Mouse (Mus musculus) heart, postnatal 10 days (tissue): ENCODE measurements around the gene Fn1. TPM values are rescaled to one million over a fixed set of nuclear protein-coding genes. Genes with fewer than 3 reads are reported as not detected.

Source experiments
- DNase-seq, 2 experiments: peaks; one replicate each; pipeline ENCODE4 v3.0.0; 2021
- intact Hi-C: fragments of 180-260 bp; cut with DNase I; formaldehyde crosslinking; loops from one replicate; pipeline ENCODE4 v1.15.1; 2025
- total RNA-seq, 2 experiments: library from RNA; stranded (reverse); gene quantifications; 2 replicates each; pipeline ENCODE4 v1.2.3; 2021

The Fn1 gene
- total RNA-seq, 2 experiments from 2014 or later: 342 to 377 TPM

DNA sequence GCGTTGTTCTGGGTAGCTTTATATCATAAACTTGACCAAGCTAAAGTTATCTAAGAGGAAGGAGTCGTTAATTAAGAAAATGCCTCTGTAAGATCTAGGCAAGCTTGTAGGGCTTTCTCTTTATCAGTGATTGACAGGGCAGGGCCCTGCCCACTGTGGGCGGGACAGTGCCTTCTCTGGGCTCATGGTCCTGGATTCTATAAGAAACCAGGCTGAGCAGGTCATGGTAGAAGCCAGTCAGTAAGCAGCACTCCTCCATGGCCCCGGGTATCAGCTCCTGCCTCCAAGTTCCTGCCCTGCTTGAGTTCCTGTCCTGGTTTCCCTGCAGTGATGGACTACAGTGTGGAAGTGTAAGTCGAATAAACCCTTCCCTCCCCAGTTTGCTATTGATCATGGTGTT, 43.1 kb downstream of the Fn1 start:
- no peak for DNase-seq
- intact Hi-C loops: no loop called here

DNA sequence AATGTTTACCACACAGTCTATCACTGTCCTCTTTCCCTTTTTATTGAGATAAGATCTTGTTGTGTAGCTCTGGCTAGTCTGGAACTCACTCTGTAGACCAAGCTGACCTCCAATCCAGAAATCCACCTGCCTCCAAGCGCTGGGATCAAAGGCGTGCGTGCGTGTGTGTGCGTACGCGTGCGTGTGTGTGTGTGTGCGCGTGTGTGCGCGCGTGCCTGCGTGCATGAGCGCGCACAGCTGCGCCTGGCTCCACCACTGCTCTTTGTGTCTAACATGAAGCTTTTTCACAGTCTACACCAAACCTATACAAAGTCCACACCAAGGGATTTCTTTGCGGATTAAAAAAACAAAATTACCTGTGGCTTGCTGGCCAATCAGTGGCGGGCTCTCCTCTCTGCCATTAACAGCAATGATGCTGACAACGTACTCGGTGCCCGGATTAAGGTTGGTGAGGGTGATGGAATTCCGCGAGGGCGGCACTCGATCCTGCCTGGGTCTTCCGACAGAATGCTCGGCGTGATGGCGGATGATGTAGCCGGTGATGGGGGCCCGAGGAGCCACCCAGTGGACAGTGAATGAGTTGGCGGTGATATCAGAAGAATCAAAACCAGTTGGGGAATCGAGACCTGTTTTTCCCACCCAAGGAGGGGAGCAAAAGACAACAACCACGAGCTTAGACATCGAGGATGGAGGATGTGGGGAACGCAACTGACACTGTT, 43.8 kb downstream of the Fn1 start:
- DNase-seq: no peak
- intact Hi-C loops: no loop called here

DNA sequence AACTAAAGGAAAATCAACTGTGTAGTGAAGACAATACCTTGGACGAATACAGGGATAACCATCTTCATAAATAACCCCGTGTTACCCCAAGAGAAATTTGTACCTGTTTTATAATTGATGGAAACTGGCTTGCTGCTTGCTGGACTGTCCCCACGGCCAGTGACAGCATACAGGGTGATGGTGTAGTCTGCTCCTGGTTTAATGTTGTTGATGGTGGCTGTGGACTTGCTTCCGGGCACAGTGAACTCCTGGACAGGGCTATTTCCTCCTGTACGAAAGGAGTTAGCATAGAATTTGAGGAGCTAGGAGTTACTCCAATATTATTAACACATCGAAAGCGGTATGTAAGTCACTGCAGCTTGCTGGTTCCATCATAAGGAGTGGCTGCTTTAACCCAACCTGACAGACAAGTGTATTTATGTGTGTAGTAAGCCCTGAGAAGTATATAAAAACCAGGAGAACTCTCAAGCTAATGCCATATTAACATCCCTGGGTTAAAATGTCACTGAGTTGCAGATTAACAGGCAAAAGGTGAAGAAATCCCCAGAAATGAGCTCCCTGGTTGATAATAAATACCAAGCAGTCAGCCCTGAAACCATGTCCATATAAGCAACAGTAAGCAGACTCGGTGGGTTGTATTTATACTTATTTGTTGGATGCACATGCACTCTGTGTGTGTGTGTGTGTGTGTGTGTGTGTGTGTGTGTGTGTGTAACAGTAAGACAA, 46.2 kb downstream of the Fn1 start:
- intact Hi-C loops: no loop called here
- DNase-seq: no peak

DNA sequence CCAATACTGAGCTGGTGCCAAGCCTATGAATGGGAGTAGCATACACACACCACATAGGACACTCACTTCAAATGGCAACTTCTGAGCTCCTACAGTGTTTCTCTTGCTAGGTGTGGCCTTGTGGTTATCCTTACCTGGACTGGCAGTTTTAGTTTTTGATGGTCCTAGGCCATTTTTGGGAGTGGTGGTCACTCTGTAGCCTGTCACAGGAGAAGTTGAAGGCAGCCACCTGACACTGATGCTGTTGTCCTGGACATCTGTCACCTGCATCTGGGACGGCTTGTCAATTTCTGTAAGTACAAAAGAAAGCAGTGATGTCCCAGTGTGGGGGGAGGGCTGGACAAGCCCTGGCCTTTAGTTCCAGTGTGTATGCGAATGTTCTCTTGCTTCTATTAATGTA, 47.2 kb downstream of the Fn1 start:
- no peak for DNase-seq
- intact Hi-C loops: no loop called here

DNA sequence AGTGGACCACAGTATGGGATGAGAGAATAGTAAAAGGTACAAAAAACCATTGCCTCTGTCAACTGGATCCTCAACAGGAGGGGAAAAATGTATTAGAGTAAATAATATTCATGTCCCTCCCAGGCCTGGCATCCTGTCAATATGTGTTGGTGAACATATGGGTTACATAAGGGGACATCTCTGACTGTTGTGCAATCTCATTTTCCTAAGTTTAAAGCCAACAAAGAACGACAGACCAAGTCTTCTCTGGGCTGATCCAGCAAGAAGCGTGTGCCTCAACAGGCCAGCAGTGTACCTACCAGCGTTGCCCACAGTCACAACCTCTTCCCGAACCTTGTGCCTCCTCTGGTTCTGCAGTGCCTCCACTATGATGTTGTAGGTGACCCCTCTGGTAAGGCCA, 57.6 kb downstream of the Fn1 start:
- intact Hi-C loops: no loop called here
- no peak for DNase-seq

DNA sequence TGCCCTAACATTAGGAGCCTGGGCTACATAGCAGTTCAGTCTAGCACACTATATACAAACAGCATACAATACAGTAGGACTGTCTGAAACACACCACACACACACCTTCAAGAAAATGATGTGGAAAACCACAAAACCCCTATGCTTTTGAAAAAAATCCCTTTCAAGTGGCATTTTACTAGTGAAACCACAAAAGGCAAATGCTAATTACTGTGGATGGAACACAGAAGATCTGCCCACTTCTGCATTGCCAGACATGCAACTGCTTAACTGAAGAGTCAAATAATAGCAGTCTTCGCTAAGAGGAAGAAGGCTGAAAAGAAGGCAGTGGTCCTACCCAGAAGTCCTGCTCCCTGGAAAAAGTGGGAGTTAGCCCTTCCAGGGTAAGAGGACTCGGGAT, 58.7 kb downstream of the Fn1 start:
- intact Hi-C loops: no loop called here
- no peak for DNase-seq

DNA sequence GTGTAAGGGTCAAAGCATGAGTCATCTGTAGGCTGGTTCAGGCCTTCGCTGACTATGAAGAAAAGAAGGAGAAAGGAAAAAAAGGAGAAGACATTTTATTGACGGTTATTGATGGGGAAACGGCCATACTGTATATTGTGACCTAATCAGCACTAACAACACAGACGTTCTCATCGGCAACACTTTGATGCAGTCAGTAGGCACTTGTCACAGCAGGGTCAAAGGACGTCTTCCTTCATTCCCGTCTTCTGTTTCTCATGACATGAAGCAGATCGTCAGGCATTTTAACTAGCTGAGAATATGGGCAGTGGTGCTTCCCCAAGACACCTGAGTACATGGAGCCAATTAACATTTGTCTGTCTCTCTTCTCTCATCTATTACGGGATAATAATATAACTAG, 59.8 kb downstream of the Fn1 start:
- no peak for DNase-seq
- intact Hi-C loops: no loop called here

DNA sequence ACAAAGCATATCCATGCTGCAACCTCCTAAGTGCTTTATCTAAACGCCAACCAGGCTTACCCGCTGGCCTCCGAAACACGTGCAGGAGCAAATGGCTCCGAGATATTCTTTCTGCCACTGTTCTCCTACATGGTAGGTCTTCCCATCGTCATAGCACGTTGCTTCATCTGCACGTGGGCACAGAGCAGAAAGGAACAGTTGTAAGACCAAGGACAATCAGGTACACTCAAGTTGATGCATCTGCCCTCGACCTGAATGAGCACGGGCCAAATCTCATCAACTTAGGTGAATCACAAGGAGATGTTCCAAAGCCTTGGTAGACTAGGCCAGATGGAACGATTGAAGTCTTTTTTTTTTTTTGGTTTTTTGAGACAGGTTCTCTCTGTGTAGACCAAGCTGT, 63.0 kb downstream of the Fn1 start:
- intact Hi-C loops: no loop called here
- no peak for DNase-seq

DNA sequence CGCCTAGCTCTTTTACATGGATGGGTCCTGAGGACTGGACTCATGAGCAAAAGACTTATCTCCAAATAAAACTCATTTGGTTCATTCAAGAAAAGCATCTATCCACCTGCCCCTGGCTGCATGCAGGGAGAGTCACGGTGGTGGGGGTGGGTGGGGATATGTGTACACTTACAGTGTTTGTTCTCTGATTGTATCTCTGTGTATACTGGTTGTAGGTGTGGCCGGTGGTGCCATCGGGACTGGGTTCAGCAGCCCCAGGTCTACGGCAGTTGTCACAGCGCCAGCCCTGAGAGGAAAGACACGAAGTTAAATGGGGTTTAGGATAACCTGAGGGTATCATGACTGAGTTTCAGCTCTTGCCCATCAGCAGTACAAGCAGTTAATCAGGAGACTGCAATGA, 66.3 kb downstream of the Fn1 start:
- intact Hi-C loops: no loop called here
- no peak for DNase-seq

DNA sequence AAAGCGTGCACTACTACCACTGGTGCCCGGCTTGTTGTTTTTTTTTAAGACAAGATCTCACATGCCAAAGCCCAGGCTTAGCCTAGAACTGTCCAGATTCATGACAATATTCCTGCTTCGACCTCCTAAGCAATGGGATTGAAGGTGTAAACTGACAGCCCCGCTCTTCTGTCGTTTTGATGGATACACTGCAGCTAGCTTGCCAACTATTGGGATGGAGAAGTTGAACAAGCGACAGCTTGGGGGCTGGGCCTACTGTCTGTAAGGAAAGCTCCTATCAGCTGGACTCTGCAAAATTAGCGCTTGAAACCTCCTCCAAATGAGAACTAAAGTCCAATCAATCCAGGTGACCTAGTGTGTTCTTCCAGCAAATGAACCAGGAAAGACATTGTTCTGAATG, 69.1 kb downstream of the Fn1 start:
- intact Hi-C loops: no loop called here
- DNase-seq: no peak

DNA sequence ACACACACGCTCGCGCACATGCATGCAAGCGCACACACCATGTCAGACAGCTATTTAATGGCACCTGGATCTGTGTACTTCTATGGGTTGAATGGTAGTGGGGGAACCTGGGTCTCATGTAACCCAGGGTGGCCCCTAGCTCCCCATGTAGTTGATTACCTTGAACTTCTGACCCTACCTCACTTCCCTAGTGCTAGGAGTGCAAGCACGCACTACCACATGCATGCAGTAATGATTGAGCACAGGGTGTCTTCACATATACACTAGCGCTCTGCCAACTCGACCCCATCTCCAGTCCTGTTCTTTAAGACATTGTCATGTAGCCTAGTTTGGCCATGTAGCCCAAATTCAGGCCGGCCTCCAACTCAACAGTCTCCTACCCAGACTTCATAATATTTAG, 69.7 kb downstream of the Fn1 start:
- intact Hi-C loops: no loop called here
- no peak for DNase-seq

DNA sequence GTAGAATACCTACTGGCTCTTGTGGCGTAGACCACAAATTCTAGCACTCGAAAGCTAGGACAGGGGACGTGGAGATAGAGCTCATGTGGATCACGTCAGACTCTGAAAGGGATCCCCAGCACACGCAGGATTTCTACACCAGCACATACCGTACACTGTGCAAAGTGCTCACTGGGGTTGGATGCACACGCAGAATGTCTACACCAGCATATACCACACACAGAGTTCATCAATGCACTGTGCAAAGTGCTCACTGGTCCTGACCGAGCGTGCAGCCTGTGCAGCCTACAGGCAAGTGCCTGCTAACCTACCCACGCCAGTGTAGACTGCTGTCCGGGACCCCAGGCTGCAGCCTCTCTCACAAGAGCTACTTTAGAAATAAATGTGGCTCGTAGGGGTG, 72.6 kb downstream of the Fn1 start:
- intact Hi-C loops: no loop called here
- DNase-seq: no peak

DNA sequence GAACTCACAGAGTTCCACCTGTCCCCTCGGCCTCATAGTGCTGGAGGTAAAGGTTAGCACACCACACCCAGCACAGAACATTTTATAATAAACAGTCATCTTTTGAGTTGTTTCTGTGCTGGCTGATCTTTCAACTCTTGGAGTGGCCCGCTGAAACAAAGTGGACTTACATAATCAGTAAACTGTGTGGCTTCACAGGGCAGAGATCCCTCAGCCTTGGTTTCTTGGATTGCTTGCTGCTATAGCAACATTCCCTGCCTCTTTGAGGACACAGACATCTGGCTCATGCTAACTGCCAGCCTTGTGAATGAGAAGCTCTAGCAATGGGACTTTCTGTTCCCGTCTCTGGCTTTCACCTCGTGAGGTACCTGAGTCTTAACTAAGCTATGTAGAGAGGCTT, 73.5 kb downstream of the Fn1 start:
- intact Hi-C loops: loop anchor here (10.0 kb wide), 1 partner anchor 545 kb away; no protein-coding TSS in a partner anchor
- no peak for DNase-seq

DNA sequence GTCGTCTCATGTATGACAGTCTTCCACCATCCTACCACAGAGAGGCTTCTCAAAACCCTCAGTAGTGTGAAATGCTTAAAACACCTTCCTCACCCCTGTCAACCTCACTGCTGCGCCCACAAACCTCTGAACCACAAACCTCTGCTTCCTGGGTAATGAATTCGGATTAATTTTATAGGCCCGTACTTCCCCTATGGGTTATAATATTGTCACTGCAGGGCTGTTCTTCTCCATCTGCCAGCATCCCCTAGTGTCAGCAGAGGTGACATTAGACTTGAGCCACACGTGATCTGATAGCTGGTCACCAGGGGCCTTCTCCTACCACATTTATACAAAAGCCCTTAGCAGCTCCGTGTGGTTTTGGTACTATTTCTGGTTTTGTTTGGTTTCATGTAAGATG, 76.2 kb downstream of the Fn1 start:
- intact Hi-C loops: loop anchor here (10.0 kb wide), 1 partner anchor 548 kb away; no protein-coding TSS in a partner anchor
- no peak for DNase-seq

DNA sequence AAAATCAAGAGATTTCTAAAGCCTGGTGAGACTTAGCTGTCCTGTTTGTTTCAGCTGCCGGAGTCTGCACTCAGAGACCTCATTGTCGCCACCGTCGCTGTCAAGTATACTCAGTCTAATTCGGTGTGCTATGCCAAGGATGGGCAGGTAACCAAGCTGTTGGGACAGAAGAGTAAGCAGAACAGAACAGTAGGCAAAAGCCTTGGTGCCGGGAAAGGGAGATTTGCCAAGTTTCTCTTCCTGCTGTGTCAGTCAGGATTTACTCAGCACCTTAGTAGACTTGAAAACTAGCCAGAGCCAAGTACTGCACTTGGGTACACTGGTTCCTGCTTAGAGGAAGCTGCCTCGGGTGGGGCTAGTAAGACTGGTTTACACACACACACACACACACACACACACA, 77.0 kb downstream of the Fn1 start:
- DNase-seq: no peak

DNA sequence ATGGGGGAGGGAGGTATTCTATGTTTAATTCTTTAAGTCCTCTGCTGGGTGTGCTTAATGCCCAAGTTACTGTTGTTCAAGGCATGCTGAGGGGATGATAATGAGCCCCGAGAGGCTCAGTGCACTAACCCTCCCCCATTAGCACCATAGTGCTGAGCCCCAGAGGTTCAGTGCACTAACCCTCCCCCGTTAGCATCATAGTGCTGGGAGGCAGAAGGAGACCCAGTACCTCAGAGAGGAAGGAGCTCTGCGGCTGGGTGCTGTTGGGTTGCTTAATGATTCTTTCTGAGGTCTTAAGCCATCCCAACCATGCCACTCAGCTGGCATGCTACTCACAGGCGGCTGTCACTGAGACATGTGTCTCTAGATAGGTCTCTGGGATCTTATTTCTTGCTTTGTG, 82.9 kb downstream of the Fn1 start:
- intact Hi-C loops: loop anchor here (10.0 kb wide), 1 partner anchor 555 kb away; no protein-coding TSS in a partner anchor

More for the DNA sequence above, 77.0 kb downstream of the Fn1 start:
- intact Hi-C loops: loop anchor here (10.0 kb wide), 1 partner anchor 549 kb away; no protein-coding TSS in a partner anchor

DNA sequence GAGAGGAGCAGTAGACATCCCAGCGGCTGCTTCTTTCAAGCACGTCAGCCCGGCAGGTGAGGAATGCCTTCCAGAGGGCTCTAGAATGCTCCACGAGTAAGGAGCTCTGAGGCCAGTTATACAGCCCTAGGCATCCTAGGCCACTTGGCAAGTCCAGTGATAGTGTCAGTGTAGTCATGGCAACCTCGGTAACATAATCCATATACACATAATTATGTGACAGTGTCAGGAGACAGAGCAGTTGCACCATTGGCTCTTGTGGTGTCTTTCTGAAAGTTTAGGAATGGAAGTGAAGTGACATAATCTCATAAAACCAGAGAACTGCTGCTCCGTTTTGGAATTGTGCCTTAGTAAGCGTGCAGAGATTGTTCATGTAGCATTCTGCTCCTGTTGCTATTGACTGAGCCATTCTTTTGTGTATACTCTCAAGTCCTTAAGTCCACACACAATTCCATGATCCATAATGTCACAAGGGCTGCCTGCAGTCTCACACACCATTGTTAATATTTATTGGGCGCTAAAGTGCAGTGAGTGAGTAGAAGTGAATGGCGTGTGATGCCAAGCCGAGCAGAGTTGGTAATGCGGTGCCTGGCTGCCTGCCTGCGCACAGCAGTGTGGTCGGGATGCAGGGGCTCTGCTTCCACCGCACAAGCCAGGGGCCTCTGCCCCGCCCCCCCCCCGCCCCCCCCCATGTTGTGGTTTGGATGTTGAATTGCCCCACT, 85.0 kb downstream of the Fn1 start:
- intact Hi-C loops: no loop called here
- no peak for DNase-seq

More for the DNA sequence above, 82.9 kb downstream of the Fn1 start:
- no peak for DNase-seq

DNA sequence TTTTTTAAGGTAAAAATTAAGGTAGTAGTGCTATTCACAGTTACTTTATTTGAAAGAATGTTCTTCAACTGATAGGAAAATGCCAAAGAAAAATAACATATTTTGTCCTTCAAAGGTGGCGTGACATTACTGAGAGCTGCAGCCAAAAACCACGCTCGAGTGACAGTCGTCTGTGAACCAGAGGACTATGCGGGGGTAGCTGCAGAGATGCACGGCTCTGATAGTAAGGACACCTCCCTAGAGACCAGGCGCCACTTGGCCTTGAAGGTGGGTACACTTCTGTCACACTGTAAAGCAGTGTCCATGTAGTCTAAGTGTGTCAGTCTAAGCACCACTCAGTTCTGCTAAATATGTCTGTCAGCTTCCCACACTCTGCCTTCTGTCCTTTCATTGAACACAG, 88.7 kb downstream of the Fn1 start:
- intact Hi-C loops: no loop called here
- no peak for DNase-seq

DNA sequence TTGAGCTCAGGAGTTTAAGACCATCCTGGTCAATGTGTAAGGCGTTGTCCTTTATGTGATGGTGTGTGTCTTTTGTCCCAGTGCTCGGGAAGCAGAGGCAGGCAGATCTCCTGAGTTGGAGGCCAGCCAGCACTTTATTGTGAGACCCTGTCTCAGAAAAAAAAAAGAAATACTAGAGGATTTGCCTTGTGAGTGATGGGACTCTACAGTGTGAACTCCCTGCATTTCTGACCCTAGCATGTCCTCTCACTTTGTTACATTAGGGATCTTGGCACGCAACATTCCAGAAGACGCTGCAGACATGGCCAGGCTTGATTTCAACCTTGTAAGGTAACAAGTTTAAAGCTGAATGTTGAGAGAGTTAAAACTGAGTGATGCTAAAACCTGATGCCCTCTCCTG, 92.4 kb downstream of the Fn1 start:
- DNase-seq: no peak
- intact Hi-C loops: no loop called here

DNA sequence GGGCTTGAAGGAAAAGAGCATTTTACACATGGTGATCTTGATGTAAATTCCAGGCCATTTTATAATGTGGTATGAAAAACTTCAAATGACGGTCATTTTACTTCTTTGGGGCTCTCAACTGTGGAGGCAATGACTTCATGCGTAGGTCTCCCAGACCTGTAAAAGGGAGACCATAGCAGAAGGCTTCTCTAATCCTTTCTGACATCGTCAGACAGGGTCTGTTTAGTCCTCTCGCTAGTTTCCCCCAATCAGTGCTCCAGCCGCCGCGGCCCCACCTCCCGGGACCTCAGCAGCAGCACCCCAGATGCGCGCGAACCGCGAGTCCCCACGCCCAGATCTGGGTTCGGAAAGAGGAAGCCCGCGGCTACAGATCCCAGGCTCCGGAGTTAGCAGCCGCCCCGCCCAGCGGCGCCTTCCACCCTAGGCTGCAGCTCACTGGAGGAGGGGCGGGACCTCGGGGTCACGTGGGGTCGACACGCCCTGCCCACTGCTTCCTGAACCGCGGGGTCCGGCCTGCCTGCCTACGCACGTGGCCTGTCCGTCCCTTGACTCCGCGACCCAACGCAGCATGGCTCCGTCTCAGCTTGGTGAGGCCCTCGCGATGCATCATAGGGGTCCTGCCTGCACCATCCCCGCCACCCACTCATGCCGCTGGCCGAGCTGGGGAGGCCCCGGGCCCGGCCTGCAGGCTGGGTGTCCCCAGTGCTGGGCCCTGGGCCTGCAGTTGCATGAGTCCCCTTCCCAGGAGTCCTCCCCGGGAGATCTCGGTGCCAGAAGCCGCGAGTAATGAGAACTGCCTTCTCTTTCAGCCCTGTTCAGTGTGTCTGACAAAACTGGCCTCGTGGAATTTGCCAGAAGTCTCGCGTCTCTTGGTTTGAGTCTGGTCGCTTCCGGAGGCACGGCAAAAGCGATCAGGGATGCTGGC, 96.0 kb downstream of the Fn1 start, which contains the start of gene Atic:
Gene Atic, plus strand, starts transcription at position 463 of the 925 bp plus-strand sequence.
- intact Hi-C loops: no loop called here
- peak; percentile 93 for DNase-seq
